Mouse (Mus musculus) liver, embryonic 11.5 days (tissue): ENCODE measurements at regions not wholly inside any gene's neighbourhood (a gene's known extent, or its start where the extent isn't known, plus 50 kb on each side); places are given as distances from the start of the nearest gene placed in this dataset.
"Not testable (repeated sequence)": the region's sequence is repeated elsewhere in the genome, so short reads cannot be mapped to it uniquely, and the experiment has no call there.

Experiments used
- ATAC-seq: fragments of 200-750 bp; cut with Nextera tagmentation; replicated peaks from 2 replicates; pipeline ENCODE4 v1.8.0; 2017; ENCODE audit warnings: moderate number of reproducible peaks, mild to moderate bottlenecking, moderate TSS enrichment, moderate library complexity; ENCODE audit not compliant: low FRiP score
- DNase-seq: peaks from one replicate; pipeline ENCODE4 v3.0.0-alpha.2; 2017; ENCODE audit warnings: low spot score
- H3K27ac ChIP-seq: fragments of 300-500 bp; sonication (generic); 2 replicates; pipeline ENCODE4 v1.5.1; 2014; ENCODE audit warnings: mild to moderate bottlenecking, low read depth, low read length, control low read depth
- H3K27me3 ChIP-seq: fragments of 300-500 bp; sonication (generic); replicated peaks from 2 replicates; pipeline ENCODE4 v1.6.1; 2014; ENCODE audit warnings: low read length, mixed read lengths; ENCODE audit not compliant: control insufficient read depth, insufficient read depth
- H3K36me3 ChIP-seq: fragments of 300-500 bp; sonication (generic); 2 replicates; pipeline ENCODE4 v1.6.1; 2014; ENCODE audit warnings: mild to moderate bottlenecking, low read length, moderate library complexity, mixed read lengths; ENCODE audit not compliant: control insufficient read depth, insufficient read depth
- H3K4me1 ChIP-seq: fragments of 300-500 bp; sonication (generic); replicated peaks from 2 replicates; pipeline ENCODE4 v1.6.1; 2014; ENCODE audit warnings: low read length, mixed read lengths; ENCODE audit not compliant: control insufficient read depth, insufficient read depth
- H3K4me2 ChIP-seq: fragments of 300-500 bp; sonication (generic); 2 replicates; pipeline ENCODE4 v1.6.1; 2014; ENCODE audit warnings: mild to moderate bottlenecking, control low read depth, moderate library complexity
- H3K4me3 ChIP-seq: fragments of 300-500 bp; sonication (generic); 2 replicates; pipeline ENCODE4 v1.5.1; 2014; ENCODE audit warnings: low read depth, low read length, control low read depth
- H3K9ac ChIP-seq: fragments of 300-500 bp; sonication (generic); 2 replicates; pipeline ENCODE4 v1.6.1; 2014; ENCODE audit warnings: low read depth, low read length, control low read depth
- H3K9me3 ChIP-seq: fragments of 300-500 bp; sonication (generic); 2 replicates; pipeline ENCODE4 v1.6.1; 2016; ENCODE audit warnings: low read length, inconsistent platforms, mixed read lengths; ENCODE audit not compliant: control insufficient read depth
- WGBS: fragments of 180-500 bp; shearing (Covaris S2); extraction: QIAGEN DNeasy Blood & Tissue Kit; methylation state at CpG from one replicate; pipeline ENCODE4 v1.1.7; 2014; 5-methylcytosine and 5-hydroxymethylcytosine counted together

GRCm38 (mm10) chr14:19327321-19327720 is 91.4 kb downstream of the Gm21738 start:
- H3K9ac ChIP-seq, result no peak overlapping the region
- no peaks in the 10 kb centered on the region for H3K36me3 ChIP-seq
- no peak overlapping the region for H3K27ac ChIP-seq
- no peak for DNase-seq
- H3K4me2 ChIP-seq, result no peak overlapping the region
- no peaks in the 10 kb centered on the region for H3K4me1 ChIP-seq
- no peak for ATAC-seq
- peaks cover 8% of the 10 kb centered on the region for H3K9me3 ChIP-seq
- 78% methylated on average over 6 of the region's 6 CpGs for WGBS
- no peaks in the 10 kb centered on the region for H3K27me3 ChIP-seq
- H3K4me3 ChIP-seq, result no peak overlapping the region

GRCm38 (mm10) chr14:19311614-19312013 is 107.1 kb downstream of the Gm21738 start:
- Histone ChIP-seq H3K9ac (no peak overlapping the region), H3K4me3 (no peak overlapping the region), H3K4me2 (no peak overlapping the region), H3K27ac (no peak overlapping the region), H3K27me3 (no peaks in the 10 kb centered on the region), H3K4me1 (no peaks in the 10 kb centered on the region), H3K9me3 (peaks cover 2% of the 10 kb centered on the region; the same call in 1 of the 2 replicates), H3K36me3 (no peaks in the 10 kb centered on the region)
- 67% methylated on average over 21 of the region's 21 CpGs for WGBS
- no peak for DNase-seq
- peak; percentile 63 for ATAC-seq

GRCm38 (mm10) chr14:19302859-19303258 is 115.9 kb downstream of the Gm21738 start:
- H3K4me2 ChIP-seq, H3K4me1 ChIP-seq, H3K27me3 ChIP-seq, H3K36me3 ChIP-seq, H3K9me3 ChIP-seq, H3K9ac ChIP-seq, DNase-seq, ATAC-seq, H3K27ac ChIP-seq, H3K4me3 ChIP-seq: not testable (repeated sequence)
- WGBS, result 59% methylated on average over 4 of the region's 4 CpGs

- Histone ChIP-seq H3K36me3 (no peaks in the 10 kb centered on the region), H3K9me3 (no peaks in the 10 kb centered on the region; the same call in 1 of the 2 replicates), H3K4me2 (no peak overlapping the region), H3K4me3 (no peak overlapping the region), H3K27ac (no peak overlapping the region), H3K4me1 (no peaks in the 10 kb centered on the region), H3K9ac (no peak overlapping the region), H3K27me3 (no peaks in the 10 kb centered on the region)
- 84% methylated on average over 1 of the region's 1 CpGs for WGBS
- DNase-seq (no peak), ATAC-seq (no peak)
Measured at GRCm38 (mm10) chr14:19279096-19279495, 139.6 kb downstream of the Gm21738 start.

GRCm38 (mm10) chr14:19277777-19278385 is 140.8 kb downstream of the Gm21738 start:
- 65% methylated on average over 4 of the region's 4 CpGs for WGBS
- H3K36me3 ChIP-seq, result no peaks in the 10 kb centered on the region
- H3K9ac ChIP-seq, result no peak overlapping the region
- ATAC-seq (peak; percentile 100), DNase-seq (peak; percentile 93)
- no peak overlapping the region for H3K4me3 ChIP-seq
- no peaks in the 10 kb centered on the region for H3K4me1 ChIP-seq
- no peaks in the 10 kb centered on the region for H3K27me3 ChIP-seq
- no peaks in the 10 kb centered on the region; the same call in 1 of the 2 replicates for H3K9me3 ChIP-seq
- no peak overlapping the region for H3K27ac ChIP-seq
- H3K4me2 ChIP-seq, result no peak overlapping the region
